Mouse (Mus musculus): ENCODE data around the gene Marc1. TPM values are rescaled to one million over a fixed set of nuclear protein-coding genes. Genes with fewer than 3 reads are reported as not detected.

Gene Marc1
- polyA plus RNA-seq (2014; fragmentation: Nextera tagmentation; extraction: Ambion mirVana), result 0.21 and 0.33 TPM in 2 replicates

- 9% methylated on average over 52 of the region's 52 CpGs for WGBS
- H3K27ac ChIP-seq, result no peak within 1 kb of the TSS
- peak within 1 kb of the TSS; percentile 58 for H3K9ac ChIP-seq
- H3K27me3 ChIP-seq (ENCODE audit: control insufficient read depth, insufficient read depth, low read length), result 0 out of 2 replicates have a peak, but pooled peaks cover 10% of the 10 kb centered on the region
- DNase-seq (ENCODE audit: low spot score), result no peak
- peak within 1 kb of the TSS; percentile 69 for H3K4me2 ChIP-seq (replicated peaks)
- peaks cover 5% of the 10 kb centered on the region; the same call in 1 of the 2 replicates for H3K36me3 ChIP-seq (replicated peaks; ENCODE audit: control insufficient read depth, insufficient read depth)
- no peaks in the 10 kb centered on the region for H3K9me3 ChIP-seq (ENCODE audit: control insufficient read depth, low read length)
- peak within 1 kb of the TSS; percentile 34 for H3K4me3 ChIP-seq (replicated peaks; ENCODE audit: low read length)
- 0 out of 2 replicates have a peak, but pooled peaks have one; percentile 17 for ATAC-seq (ENCODE audit: low FRiP score)
- peaks cover 9% of the 10 kb centered on the region for H3K4me1 ChIP-seq (replicated peaks; ENCODE audit: control insufficient read depth, insufficient read depth, low read length)
Observed at GRCm38 (mm10) chr1:184810780-184811575, at the start of gene Marc1. Gene Marc1 (minus strand): TSS chr1:184811313.

- H3K4me2 ChIP-seq (replicated peaks), result no peak overlapping the region
- H3K9ac ChIP-seq, result no peak overlapping the region
- 63% methylated on average over 3 of the region's 3 CpGs for WGBS
- DNase-seq (ENCODE audit: low spot score) (no peak), ATAC-seq (ENCODE audit: low FRiP score) (no peak)
- no peaks in the 10 kb centered on the region for H3K27me3 ChIP-seq (ENCODE audit: control insufficient read depth, insufficient read depth, low read length)
- no peak overlapping the region for H3K4me3 ChIP-seq (replicated peaks; ENCODE audit: low read length)
- no peak overlapping the region for H3K27ac ChIP-seq
- no peaks in the 10 kb centered on the region for H3K4me1 ChIP-seq (replicated peaks; ENCODE audit: control insufficient read depth, insufficient read depth, low read length)
- H3K36me3 ChIP-seq (replicated peaks; ENCODE audit: control insufficient read depth, insufficient read depth), result no peaks in the 10 kb centered on the region
- H3K9me3 ChIP-seq (ENCODE audit: control insufficient read depth, low read length), result no peaks in the 10 kb centered on the region
Observed at GRCm38 (mm10) chr1:184860276-184860675, 49.2 kb upstream of the Marc1 start.

- no peak overlapping the region for H3K27ac ChIP-seq
- ATAC-seq (ENCODE audit: low FRiP score) (no peak), DNase-seq (ENCODE audit: low spot score) (no peak)
- H3K4me2 ChIP-seq (replicated peaks), result no peak overlapping the region
- H3K4me3 ChIP-seq (replicated peaks; ENCODE audit: low read length), result no peak overlapping the region
- H3K4me1 ChIP-seq (replicated peaks; ENCODE audit: control insufficient read depth, insufficient read depth, low read length), result no peaks in the 10 kb centered on the region; the same call in 1 of the 2 replicates
- no peaks in the 10 kb centered on the region for H3K9me3 ChIP-seq (ENCODE audit: control insufficient read depth, low read length)
- no peak overlapping the region for H3K9ac ChIP-seq
- no peaks in the 10 kb centered on the region for H3K27me3 ChIP-seq (ENCODE audit: control insufficient read depth, insufficient read depth, low read length)
- no peaks in the 10 kb centered on the region for H3K36me3 ChIP-seq (replicated peaks; ENCODE audit: control insufficient read depth, insufficient read depth)
- WGBS, result 95% methylated on average over 1 of the region's 1 CpGs
Observed at GRCm38 (mm10) chr1:184858253-184858652, 47.1 kb upstream of the Marc1 start.

- ATAC-seq (ENCODE audit: low FRiP score) (no peak), DNase-seq (ENCODE audit: low spot score) (no peak)
- Histone ChIP-seq H3K4me3 (replicated peaks; ENCODE audit: low read length) (no peak overlapping the region), H3K27me3 (ENCODE audit: control insufficient read depth, insufficient read depth, low read length) (no peaks in the 10 kb centered on the region), H3K4me2 (replicated peaks) (no peak overlapping the region), H3K9ac (no peak overlapping the region), H3K4me1 (replicated peaks; ENCODE audit: control insufficient read depth, insufficient read depth, low read length) (peaks cover 3% of the 10 kb centered on the region; the same call in 1 of the 2 replicates), H3K9me3 (ENCODE audit: control insufficient read depth, low read length) (no peaks in the 10 kb centered on the region), H3K27ac (no peak overlapping the region), H3K36me3 (replicated peaks; ENCODE audit: control insufficient read depth, insufficient read depth) (no peaks in the 10 kb centered on the region)
- 89% methylated on average over 9 of the region's 9 CpGs for WGBS
Observed at GRCm38 (mm10) chr1:184857216-184857615, 46.1 kb upstream of the Marc1 start.

- peaks cover 6% of the 10 kb centered on the region; the same call in 1 of the 2 replicates for H3K4me1 ChIP-seq (replicated peaks; ENCODE audit: control insufficient read depth, insufficient read depth, low read length)
- ATAC-seq (ENCODE audit: low FRiP score) (no peak), DNase-seq (ENCODE audit: low spot score) (no peak)
- no peak overlapping the region for H3K4me3 ChIP-seq (replicated peaks; ENCODE audit: low read length)
- H3K27ac ChIP-seq, result no peak overlapping the region; the same call in 1 of the 2 replicates
- H3K9me3 ChIP-seq (ENCODE audit: control insufficient read depth, low read length), result no peaks in the 10 kb centered on the region
- no peak overlapping the region for H3K4me2 ChIP-seq (replicated peaks)
- no peaks in the 10 kb centered on the region for H3K36me3 ChIP-seq (replicated peaks; ENCODE audit: control insufficient read depth, insufficient read depth)
- 59% methylated on average over 3 of the region's 3 CpGs for WGBS
- H3K9ac ChIP-seq, result no peak overlapping the region
- no peaks in the 10 kb centered on the region for H3K27me3 ChIP-seq (ENCODE audit: control insufficient read depth, insufficient read depth, low read length)
Observed at GRCm38 (mm10) chr1:184853922-184854321, 42.8 kb upstream of the Marc1 start.

GRCm38 (mm10) chr1:184853339-184853738, 42.2 kb upstream of the Marc1 start:
- WGBS, result 30% methylated on average over 5 of the region's 5 CpGs
- peak overlapping the region; percentile 24 for H3K4me2 ChIP-seq (replicated peaks)
- no peaks in the 10 kb centered on the region for H3K27me3 ChIP-seq (ENCODE audit: control insufficient read depth, insufficient read depth, low read length)

GRCm38 (mm10) chr1:184851741-184852618, 40.9 kb upstream of the Marc1 start:
- peak; percentile 92 for ATAC-seq (ENCODE audit: low FRiP score)
- peak; percentile 87 for DNase-seq (ENCODE audit: low spot score)
- Histone ChIP-seq H3K9ac (peak overlapping the region; percentile 39), H3K36me3 (replicated peaks; ENCODE audit: control insufficient read depth, insufficient read depth) (no peaks in the 10 kb centered on the region), H3K4me1 (replicated peaks; ENCODE audit: control insufficient read depth, insufficient read depth, low read length) (peaks cover 6% of the 10 kb centered on the region; the same call in 1 of the 2 replicates), H3K4me2 (replicated peaks) (peak overlapping the region; percentile 48), H3K9me3 (ENCODE audit: control insufficient read depth, low read length) (no peaks in the 10 kb centered on the region), H3K4me3 (replicated peaks; ENCODE audit: low read length) (peak overlapping the region; percentile 9; the same call in 1 of the 2 replicates), H3K27me3 (ENCODE audit: control insufficient read depth, insufficient read depth, low read length) (peaks cover 8% of the 10 kb centered on the region; the same call in 1 of the 2 replicates), H3K27ac (peak overlapping the region; percentile 72)
- WGBS, result 17% methylated on average over 31 of the region's 31 CpGs

More at GRCm38 (mm10) chr1:184853339-184853738, 42.2 kb upstream of the Marc1 start:
- Histone ChIP-seq H3K27ac (peak overlapping the region; percentile 22; the same call in 1 of the 2 replicates), H3K36me3 (replicated peaks; ENCODE audit: control insufficient read depth, insufficient read depth) (no peaks in the 10 kb centered on the region), H3K9me3 (ENCODE audit: control insufficient read depth, low read length) (no peaks in the 10 kb centered on the region), H3K4me1 (replicated peaks; ENCODE audit: control insufficient read depth, insufficient read depth, low read length) (peaks cover 6% of the 10 kb centered on the region; the same call in 1 of the 2 replicates), H3K4me3 (replicated peaks; ENCODE audit: low read length) (no peak overlapping the region), H3K9ac (no peak overlapping the region)
- DNase-seq (ENCODE audit: low spot score) (no peak), ATAC-seq (ENCODE audit: low FRiP score) (peak; percentile 44; the same call in 1 of the 2 replicates)

GRCm38 (mm10) chr1:184851166-184851565, 40.1 kb upstream of the Marc1 start:
- WGBS, result 49% methylated on average over 7 of the region's 7 CpGs

More at GRCm38 (mm10) chr1:184851166-184851565, 40.1 kb upstream of the Marc1 start:
- Histone ChIP-seq H3K36me3 (replicated peaks; ENCODE audit: control insufficient read depth, insufficient read depth) (no peaks in the 10 kb centered on the region), H3K9ac (no peak overlapping the region), H3K27ac (no peak overlapping the region), H3K4me2 (replicated peaks) (no peak overlapping the region), H3K4me1 (replicated peaks; ENCODE audit: control insufficient read depth, insufficient read depth, low read length) (peaks cover 11% of the 10 kb centered on the region), H3K9me3 (ENCODE audit: control insufficient read depth, low read length) (no peaks in the 10 kb centered on the region), H3K27me3 (ENCODE audit: control insufficient read depth, insufficient read depth, low read length) (peaks cover 14% of the 10 kb centered on the region; the same call in 1 of the 2 replicates), H3K4me3 (replicated peaks; ENCODE audit: low read length) (no peak overlapping the region)
- ATAC-seq (ENCODE audit: low FRiP score) (no peak), DNase-seq (ENCODE audit: low spot score) (no peak)

Measured in hindbrain, embryonic 14.5 days (tissue).